Mouse (Mus musculus) small intestine, adult 2 months (tissue): Measurements from ENCODE around the gene Chsy1. TPM values are rescaled to one million over a fixed set of nuclear protein-coding genes. Genes with fewer than 3 reads are reported as not detected.

ENCODE experiments used
- H3K27ac ChIP-seq: fragments of 200-500 bp; 2 replicates; pipeline ENCODE4 v1.5.1; 2012; ENCODE audit warnings: low read depth, low read length, control low read depth, inconsistent platforms; ENCODE audit not compliant: insufficient read depth
- H3K27me3 ChIP-seq: fragments of 200-500 bp; 2 replicates; pipeline ENCODE4 v1.6.1; 2012; ENCODE audit warnings: mild to moderate bottlenecking, moderate library complexity, low read length, inconsistent platforms; ENCODE audit not compliant: control insufficient read depth, insufficient read depth
- H3K36me3 ChIP-seq: fragments of 200-500 bp; 2 replicates; pipeline ENCODE4 v1.6.1; 2012; ENCODE audit warnings: mild to moderate bottlenecking, low read length, control low read depth, inconsistent platforms; ENCODE audit not compliant: control insufficient read depth, insufficient read depth
- H3K4me1 ChIP-seq: fragments of 200-500 bp; 2 replicates; pipeline ENCODE4 v1.6.1; 2012; ENCODE audit warnings: low read length, inconsistent platforms, mixed read lengths; ENCODE audit not compliant: control insufficient read depth, insufficient read depth, insufficient read length
- H3K4me3 ChIP-seq: fragments of 200-500 bp; 2 replicates; pipeline ENCODE4 v1.5.1; 2012; ENCODE audit warnings: low read depth, mild to moderate bottlenecking, control low read depth, inconsistent platforms, low read length, moderate library complexity
- CTCF ChIP-seq: fragments of 200-500 bp; IDR thresholded peaks from 2 replicates; pipeline ENCODE4 v1.5.1; 2012; ENCODE audit warnings: low read depth, mild to moderate bottlenecking, control low read depth, inconsistent platforms, low read length, moderate library complexity, mixed read lengths; ENCODE audit not compliant: insufficient replicate concordance, insufficient read length; ENCODE audit errors: extremely low read depth
- POLR2A ChIP-seq: fragments of 200-500 bp; IDR thresholded peaks from 2 replicates; pipeline ENCODE4 v1.6.1; 2012; ENCODE audit warnings: low read depth, mild to moderate bottlenecking, control low read depth, inconsistent platforms, low read length, moderate library complexity
- WGBS: fragments of 180-500 bp; shearing (Covaris S2); methylation state at CpG from one replicate; pipeline ENCODE4 v1.1.7; 2018; 5-methylcytosine and 5-hydroxymethylcytosine counted together
- polyA plus RNA-seq: library from polyadenylated mRNA; depleted of rRNA; stranded (reverse); fragments of >200 nt; gene quantifications from 2 replicates; pipeline ENCODE4 v1.2.3, GENCODE M21; 2012

The Chsy1 gene
- polyA plus RNA-seq, 1 experiment, result 1.4 TPM

DNA sequence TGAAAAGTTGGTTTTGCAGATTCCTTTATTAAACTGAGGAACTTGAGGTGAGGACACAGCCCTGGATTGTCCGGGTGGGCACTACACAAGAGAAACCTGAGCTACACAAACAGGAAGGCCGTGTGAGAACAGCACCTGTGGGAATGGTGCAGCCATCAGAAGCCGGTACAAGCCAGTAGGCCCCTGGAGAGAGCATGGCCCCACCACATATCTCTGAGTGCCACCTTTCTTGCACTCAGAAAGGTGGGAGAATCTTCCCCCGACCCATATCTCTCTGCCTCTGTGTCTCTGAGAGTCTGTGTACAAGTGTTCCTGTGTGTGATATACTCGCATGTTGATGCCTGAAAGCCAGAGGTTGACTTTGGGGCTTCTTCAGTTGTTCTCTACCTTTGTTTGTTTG, 29.6 kb downstream of the Chsy1 start:
- TF ChIP-seq CTCF (no peak), POLR2A (no peak)
- no peaks in the 10 kb centered on the region for H3K27me3 ChIP-seq
- H3K36me3 ChIP-seq, result no peaks in the 10 kb centered on the region
- H3K27ac ChIP-seq, result no peak overlapping the region
- WGBS, result 93% methylated on average over 5 of the region's 5 CpGs
- H3K4me3 ChIP-seq, result no peak overlapping the region
- peaks cover 3% of the 10 kb centered on the region; the same call in 1 of the 2 replicates for H3K4me1 ChIP-seq

DNA sequence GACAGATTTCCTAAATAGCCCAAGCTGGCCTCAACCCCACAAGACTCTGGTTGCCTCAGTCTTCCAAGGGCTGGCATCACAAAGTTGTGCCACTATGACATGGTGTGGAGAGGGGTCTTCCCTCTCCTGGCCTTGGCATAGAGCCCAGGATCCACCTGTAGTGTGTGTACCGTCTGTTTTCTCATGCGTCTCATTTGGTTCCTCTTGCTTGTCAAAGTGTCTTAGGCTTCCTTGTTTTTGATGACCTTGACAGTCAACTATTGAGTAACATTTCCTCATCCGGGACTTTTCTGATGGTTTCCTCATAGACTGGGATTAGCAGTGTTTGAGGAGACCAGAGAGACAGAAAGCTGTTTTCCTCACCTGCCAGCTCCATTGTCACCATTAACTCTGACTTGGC, 30.8 kb downstream of the Chsy1 start:
- H3K4me1 ChIP-seq, result peaks cover 3% of the 10 kb centered on the region; the same call in 1 of the 2 replicates
- no peaks in the 10 kb centered on the region for H3K27me3 ChIP-seq
- H3K36me3 ChIP-seq, result no peaks in the 10 kb centered on the region
- no peak overlapping the region for H3K4me3 ChIP-seq
- TF ChIP-seq POLR2A (no peak), CTCF (no peak)
- no peak overlapping the region for H3K27ac ChIP-seq
- WGBS, result 44% methylated on average over 3 of the region's 3 CpGs

DNA sequence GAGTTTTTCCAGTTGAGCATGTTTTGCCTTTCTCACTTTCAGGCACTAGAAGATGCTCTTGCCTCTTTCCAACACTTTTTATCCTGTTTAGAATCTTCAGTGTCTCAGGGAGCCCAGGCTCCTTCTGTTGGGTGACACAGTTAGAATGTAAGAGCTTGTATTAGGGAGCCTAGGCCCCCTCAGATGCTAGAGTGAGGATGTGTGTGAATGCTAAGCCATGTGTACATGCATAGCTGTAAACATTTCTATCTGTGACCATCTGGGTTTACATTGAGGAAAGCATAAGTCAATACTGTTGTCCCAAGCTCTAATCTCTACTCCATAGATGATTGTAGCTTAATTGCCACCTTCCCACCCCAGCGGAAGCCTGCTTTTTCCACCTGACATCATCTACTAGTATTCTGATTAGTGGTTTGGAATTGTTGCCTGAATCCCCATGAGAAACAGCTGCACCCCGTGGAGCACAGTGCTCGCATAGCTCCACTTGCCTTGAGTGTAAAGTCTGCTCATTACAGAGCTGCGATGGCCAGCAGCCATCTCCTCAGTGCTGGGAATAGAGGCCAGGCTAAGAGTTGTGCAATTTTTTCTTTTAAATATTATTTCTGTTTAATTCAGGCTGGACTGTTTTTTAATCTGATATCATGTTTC, 31.7 kb downstream of the Chsy1 start:
- no peak overlapping the region for H3K27ac ChIP-seq
- H3K4me1 ChIP-seq, result peaks cover 3% of the 10 kb centered on the region; the same call in 1 of the 2 replicates
- no peak for TF ChIP-seq CTCF
- no peak for TF ChIP-seq POLR2A
- H3K4me3 ChIP-seq, result no peak overlapping the region
- H3K27me3 ChIP-seq, result no peaks in the 10 kb centered on the region
- H3K36me3 ChIP-seq, result no peaks in the 10 kb centered on the region
- 57% methylated on average over 4 of the region's 4 CpGs for WGBS

DNA sequence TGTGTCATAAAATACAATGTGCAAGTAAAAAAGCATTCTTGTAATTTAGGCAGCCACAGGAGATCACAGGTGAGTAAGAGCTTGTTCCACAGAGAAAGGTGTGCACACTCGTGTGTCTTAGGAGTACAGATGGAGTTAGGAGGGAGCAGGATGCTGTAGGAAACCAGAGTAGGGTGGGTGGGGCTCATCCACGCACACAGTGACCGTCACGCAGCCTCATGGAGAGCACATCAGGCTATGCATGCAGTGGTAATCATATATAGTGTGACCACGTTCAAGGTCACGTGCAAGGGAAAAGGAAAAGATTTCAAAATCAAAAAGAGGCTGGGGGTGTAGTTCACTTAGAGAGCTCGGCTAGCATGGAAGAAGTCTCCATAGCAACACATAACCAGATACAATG, 33.2 kb downstream of the Chsy1 start:
- H3K4me1 ChIP-seq, result no peaks in the 10 kb centered on the region; the same call in 1 of the 2 replicates
- TF ChIP-seq CTCF, result no peak
- no peak for TF ChIP-seq POLR2A
- H3K4me3 ChIP-seq, result no peak overlapping the region
- H3K27ac ChIP-seq, result no peak overlapping the region
- 88% methylated on average over 7 of the region's 7 CpGs for WGBS
- H3K36me3 ChIP-seq, result no peaks in the 10 kb centered on the region
- H3K27me3 ChIP-seq, result no peaks in the 10 kb centered on the region

DNA sequence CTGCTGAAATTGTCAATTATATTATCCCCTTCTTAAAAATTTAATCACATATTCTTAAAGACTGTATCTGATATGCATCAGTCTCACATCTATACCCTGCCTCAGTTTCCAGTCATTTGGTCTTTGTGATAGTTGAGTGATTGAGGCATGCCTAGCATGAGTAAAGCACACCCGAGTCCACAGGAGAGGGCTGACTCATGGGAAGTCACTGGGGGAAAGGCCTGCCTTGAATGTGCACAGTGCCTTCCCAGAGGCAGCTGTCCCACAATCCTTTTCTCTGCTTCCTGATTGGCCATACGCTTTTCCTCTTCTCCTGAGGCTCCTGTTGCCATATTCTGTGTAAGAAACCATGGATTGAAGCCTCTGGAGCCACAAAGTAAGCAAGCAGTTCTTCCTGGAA, 35.2 kb downstream of the Chsy1 start:
- no peak overlapping the region for H3K4me3 ChIP-seq
- H3K4me1 ChIP-seq, result no peaks in the 10 kb centered on the region; the same call in 1 of the 2 replicates
- H3K36me3 ChIP-seq, result no peaks in the 10 kb centered on the region
- H3K27ac ChIP-seq, result no peak overlapping the region
- H3K27me3 ChIP-seq, result no peaks in the 10 kb centered on the region
- WGBS, result 77% methylated on average over 2 of the region's 2 CpGs
- TF ChIP-seq POLR2A (no peak), CTCF (no peak)

DNA sequence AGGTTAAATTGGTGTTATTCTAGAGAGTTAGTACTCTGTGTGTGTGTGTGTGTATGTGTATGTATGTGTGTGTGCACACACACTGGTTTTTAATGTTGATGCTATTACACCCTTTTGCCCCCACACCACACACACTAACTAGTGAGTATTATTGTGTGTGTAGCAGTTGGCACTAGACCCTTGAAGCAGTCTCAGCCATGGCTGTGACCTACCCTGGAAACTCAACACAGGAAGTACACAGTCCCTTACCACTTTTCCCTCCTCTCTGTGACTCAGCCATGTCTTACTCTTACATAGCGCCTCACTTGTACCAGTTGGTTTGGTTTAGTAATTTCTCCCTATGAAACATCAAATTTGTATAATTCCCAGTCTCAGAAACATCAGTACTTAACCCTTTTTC, 37.8 kb downstream of the Chsy1 start:
- H3K27ac ChIP-seq, result no peak overlapping the region
- 94% methylated on average over 1 of the region's 1 CpGs for WGBS
- H3K27me3 ChIP-seq, result no peaks in the 10 kb centered on the region
- no peaks in the 10 kb centered on the region for H3K36me3 ChIP-seq
- TF ChIP-seq POLR2A (no peak), CTCF (no peak)
- H3K4me3 ChIP-seq, result no peak overlapping the region
- H3K4me1 ChIP-seq, result 0 out of 2 replicates have a peak, but pooled peaks cover 3% of the 10 kb centered on the region

DNA sequence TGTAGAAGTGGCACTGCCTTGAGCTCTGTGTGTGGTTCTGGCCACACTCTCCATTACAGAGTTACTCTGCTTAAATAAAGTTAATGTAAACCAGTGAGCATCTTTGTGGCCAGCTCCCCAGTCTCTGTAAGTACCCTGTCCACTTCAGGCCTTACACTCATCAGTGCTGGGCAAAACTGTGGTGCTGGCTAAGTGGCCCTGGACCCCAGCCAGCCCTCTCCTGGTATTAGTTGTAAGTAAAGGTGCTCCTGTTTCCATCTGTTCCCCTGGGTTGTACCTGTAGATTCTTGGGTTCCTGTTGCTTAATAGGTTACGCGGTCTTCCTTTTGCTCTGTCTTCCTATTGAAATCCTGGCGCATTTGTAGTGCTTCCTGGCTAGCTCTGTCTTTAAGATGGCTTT, 38.5 kb downstream of the Chsy1 start:
- H3K4me1 ChIP-seq, result 0 out of 2 replicates have a peak, but pooled peaks cover 3% of the 10 kb centered on the region
- H3K36me3 ChIP-seq, result no peaks in the 10 kb centered on the region
- H3K4me3 ChIP-seq, result no peak overlapping the region
- TF ChIP-seq CTCF (no peak), POLR2A (no peak)
- H3K27ac ChIP-seq, result no peak overlapping the region
- no peaks in the 10 kb centered on the region for H3K27me3 ChIP-seq
- WGBS, result 96% methylated on average over 3 of the region's 3 CpGs

DNA sequence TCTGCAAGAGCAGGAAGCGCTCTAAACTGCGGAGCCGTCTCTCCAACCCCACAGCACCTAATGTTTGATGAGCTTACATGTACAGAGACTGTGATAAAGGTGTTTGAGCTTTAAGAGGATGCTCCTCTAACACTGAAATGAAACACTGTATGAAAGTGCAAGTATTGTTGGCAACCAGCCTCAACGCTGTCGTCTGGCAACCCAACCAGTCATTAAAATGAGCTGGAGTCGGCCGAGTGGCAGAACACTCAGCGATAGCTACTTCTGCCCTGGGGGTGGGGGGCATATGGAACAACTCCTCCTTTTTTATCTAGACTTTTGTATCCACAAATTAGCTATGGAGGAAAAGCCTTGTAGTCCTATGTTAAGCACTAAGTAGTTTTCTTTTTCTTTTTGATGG, 40.2 kb downstream of the Chsy1 start:
- TF ChIP-seq CTCF, result no peak
- no peak for TF ChIP-seq POLR2A
- H3K36me3 ChIP-seq, result no peaks in the 10 kb centered on the region
- no peak overlapping the region for H3K4me3 ChIP-seq
- H3K27ac ChIP-seq, result no peak overlapping the region
- H3K27me3 ChIP-seq, result no peaks in the 10 kb centered on the region
- WGBS, result 88% methylated on average over 8 of the region's 8 CpGs
- H3K4me1 ChIP-seq, result 0 out of 2 replicates have a peak, but pooled peaks cover 3% of the 10 kb centered on the region
